Mouse (Mus musculus): ENCODE measurements at regions not wholly inside any gene's neighbourhood (a gene's known extent, or its start where the extent isn't known, plus 50 kb on each side); places are given as distances from the start of the nearest gene placed in this dataset.

- DNase-seq (ENCODE audit: low spot score), result peak; percentile 16
Measured at GRCm38 (mm10) chr14:98538267-98538666, 368.7 kb upstream of the Dach1 start.

DNA sequence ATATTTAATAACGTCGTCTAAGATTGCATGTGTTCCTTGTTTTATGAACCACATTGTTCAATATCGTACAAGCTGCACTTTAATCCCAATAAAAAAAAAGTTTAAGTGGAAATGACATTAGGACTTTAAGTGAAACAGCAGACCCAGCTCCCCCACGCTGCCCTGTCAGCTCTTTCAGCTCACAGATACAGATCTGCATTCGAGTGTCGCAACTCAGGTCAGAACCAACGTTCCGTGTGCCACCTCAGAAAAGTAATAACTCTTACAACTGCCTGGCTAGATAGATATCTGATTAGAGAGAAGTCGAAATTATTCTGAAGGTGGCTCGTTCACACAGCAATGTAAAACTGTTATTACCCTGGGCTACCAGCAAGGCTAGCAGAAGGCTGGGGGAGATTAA, 364.0 kb upstream of the Dach1 start:
- no peak for DNase-seq (ENCODE audit: low spot score)

- no peak for DNase-seq (ENCODE audit: low spot score)
Measured at GRCm38 (mm10) chr14:98520966-98521365, 351.4 kb upstream of the Dach1 start.

DNA sequence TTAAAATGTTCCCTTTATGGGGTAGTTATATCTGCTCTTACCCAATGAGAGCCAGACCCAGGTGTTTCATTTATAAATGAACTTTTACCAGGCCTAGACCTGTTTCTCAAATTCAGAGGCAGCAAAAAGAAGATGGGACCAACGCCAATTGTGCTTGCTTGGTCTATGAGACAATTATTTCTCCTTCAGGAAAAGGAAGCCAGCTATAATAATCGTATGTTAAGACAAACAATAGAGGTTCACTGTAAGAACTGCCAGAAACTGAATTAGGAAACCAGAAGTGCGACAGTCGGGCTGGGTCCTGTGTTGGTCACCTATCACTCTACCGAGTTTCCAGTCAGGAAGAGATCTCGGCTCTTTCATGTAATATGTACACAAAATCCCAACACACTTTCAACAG, 335.8 kb upstream of the Dach1 start:
- DNase-seq (ENCODE audit: low spot score), result no peak

GRCm38 (mm10) chr14:98477416-98477815, 307.9 kb upstream of the Dach1 start:
- no peak for DNase-seq (ENCODE audit: low spot score)

DNA sequence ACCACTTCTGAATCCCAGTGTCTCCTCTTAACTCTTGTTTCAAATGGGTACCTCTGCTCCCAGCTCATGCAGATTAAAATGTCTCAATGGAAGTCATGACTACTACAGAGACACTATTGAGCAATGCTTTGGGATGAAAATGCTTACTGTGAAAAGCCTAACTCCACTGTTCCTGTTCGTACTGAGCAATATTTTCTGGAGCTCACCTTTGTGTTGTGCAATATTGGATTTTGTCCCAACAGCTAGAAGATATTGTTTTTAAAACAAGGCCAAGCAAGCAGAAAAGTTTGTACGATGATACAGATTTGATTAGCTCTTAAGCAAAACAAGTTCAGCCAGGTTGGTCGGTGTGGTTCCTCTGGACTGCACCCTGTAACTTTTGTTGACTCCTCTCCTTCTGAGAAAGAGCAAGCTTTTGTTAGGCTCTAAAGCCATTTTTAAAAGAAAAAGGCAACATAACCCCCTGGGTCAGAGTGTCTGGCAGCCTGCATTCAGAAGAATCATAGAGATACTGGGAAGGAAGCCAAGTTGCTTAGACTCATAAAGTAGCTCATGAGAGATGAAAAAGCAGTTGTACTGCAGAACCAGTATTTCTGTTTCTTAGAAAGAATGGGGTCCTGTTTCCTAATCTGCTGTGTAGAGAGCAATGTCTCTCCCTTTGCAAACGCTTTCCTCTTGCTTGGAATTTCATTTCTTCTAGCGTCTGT, 302.4 kb upstream of the Dach1 start:
- no peak for DNase-seq (ENCODE audit: low spot score)

- DNase-seq (ENCODE audit: low spot score), result no peak
Measured at GRCm38 (mm10) chr14:98454461-98454860, 284.9 kb upstream of the Dach1 start.

DNA sequence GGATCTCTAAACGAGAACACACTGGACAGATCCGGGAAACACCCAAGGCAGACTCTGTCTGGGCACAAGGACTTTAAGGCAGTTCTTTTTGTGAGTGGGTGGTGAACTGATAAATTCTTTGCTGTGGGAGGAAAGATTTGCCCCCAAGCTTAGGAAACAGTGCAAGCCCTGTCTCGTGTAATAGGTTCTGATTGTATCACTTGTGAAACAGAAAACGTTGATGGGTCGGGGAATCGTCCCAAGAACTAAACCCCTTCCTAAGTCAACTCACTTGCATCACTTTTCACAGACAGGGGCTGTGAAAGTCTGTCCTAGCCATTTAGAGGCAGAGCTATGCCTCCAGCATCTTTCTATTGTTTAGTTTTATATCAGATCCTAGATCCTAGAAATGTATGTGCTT, 282.6 kb upstream of the Dach1 start:
- DNase-seq (ENCODE audit: low spot score), result no peak

DNA sequence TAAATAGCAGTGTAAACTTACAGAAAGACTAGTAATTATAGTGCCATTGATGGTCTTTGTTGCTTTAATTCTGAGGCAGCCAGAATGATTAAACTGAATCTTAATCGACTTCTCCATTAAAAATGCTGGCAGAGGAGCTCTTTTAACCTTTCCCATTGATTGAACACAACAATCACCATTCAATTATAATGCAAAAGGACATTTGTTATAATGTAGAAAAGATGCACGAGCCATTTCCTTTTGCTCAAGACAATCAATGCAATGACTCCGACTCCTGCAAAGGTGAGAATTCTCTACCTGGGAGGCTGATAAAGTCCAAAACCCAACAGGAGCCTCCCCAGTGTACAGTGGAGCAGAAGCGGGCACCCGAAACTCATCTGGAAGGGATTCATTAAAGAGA, 280.0 kb upstream of the Dach1 start:
- DNase-seq (ENCODE audit: low spot score), result no peak

DNA sequence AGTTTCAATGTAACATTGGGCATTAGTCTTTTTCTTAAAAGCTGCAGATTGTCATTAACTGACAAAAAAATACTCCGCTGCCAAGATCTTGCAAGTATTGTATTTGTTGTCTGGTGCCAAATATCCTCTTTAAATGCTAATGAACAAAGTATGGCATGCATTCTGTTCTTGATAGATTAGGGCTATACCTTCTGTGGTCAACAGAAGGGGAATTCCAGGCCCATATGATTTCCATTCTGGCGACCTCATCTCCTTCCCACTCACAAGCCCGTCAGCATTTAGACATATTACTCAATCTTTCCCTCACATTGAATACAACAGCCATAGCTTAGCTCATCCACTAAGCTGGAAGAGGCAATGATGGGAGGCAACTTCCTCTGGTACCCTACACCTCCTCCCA, 272.8 kb upstream of the Dach1 start:
- no peak for DNase-seq (ENCODE audit: low spot score)

GRCm38 (mm10) chr14:98441954-98442353, 272.4 kb upstream of the Dach1 start:
- DNase-seq (ENCODE audit: low spot score), result no peak

DNA sequence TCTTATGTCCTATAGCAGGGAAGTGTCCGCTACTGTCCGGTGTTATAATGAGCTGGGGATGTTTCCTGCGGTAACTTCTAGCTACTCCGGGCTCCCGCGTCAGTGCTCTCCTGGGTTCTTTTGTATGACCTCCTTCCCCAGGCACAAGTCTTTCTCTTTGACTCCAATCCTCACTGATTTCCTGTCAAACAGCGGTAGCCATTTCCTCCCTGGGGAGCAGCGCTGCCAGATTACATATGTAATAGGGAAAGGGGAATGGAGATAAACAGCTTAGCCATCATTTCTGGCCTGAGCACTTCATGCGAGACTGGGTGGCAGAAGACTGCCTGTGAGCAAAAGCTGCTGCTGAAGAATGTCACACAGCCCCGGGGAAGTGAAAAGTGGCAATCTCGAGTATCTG, 262.4 kb upstream of the Dach1 start:
- DNase-seq (ENCODE audit: low spot score), result peak; percentile 21

DNA sequence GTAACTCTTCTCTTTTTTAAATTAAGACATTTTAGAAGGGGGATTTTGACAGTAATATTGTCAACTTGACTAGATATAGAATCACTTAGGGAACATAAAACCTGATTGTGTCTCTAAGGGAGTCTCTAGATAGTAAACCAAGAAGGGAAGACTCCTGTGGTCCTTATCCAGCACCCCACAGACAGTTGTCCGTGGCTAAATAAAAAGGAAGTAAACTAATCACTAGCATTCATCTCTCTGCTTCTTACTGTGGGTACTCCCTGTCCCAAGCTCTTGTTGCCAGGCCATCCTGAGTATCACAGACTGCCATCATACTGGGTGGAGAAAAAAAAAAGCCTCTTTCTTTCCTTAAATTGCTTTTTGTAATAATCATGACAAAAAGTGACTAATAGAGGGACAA, 248.2 kb upstream of the Dach1 start:
- DNase-seq (ENCODE audit: low spot score), result no peak

DNA sequence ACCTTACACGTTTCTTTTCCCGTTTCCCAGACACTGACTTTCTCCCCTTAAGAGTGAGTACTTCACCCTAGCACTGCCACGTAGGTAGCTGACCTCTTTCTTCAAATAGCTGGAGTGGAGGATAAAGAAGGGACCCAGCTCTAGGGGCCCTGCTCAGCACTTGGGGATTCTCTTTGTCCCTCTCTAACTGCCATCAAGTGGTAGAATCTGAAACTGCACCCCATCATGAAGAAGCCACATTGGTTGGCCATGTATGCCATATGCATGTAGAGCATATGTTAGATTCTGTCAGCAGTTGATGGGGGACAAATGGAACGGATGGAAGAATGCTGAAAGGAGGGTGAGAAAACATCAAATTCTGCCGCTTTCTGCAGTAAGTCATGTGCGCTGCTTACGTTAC, 244.6 kb upstream of the Dach1 start:
- peak; percentile 59 for DNase-seq (ENCODE audit: low spot score)

GRCm38 (mm10) chr14:98405936-98406635, 236.5 kb upstream of the Dach1 start:
- no peak for DNase-seq (ENCODE audit: low spot score)

DNA sequence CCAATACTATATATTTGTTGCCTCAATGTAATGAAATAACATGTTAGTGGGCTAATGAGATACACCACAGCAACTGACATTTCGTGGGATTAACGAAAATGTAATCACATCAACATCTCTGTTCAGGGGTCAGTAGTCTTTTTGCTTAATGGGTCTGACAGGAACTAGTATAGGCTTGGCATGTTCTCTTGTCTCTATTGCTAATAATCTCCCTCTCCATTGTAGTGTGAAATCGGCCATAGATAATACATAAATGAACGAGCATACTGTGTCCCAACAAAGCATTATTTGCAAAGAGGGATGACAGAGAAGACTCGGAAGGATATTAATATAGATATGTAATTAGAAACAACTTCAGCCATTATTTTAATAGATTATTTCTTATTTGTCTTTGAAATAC, 234.5 kb upstream of the Dach1 start:
- no peak for DNase-seq (ENCODE audit: low spot score)

DNA sequence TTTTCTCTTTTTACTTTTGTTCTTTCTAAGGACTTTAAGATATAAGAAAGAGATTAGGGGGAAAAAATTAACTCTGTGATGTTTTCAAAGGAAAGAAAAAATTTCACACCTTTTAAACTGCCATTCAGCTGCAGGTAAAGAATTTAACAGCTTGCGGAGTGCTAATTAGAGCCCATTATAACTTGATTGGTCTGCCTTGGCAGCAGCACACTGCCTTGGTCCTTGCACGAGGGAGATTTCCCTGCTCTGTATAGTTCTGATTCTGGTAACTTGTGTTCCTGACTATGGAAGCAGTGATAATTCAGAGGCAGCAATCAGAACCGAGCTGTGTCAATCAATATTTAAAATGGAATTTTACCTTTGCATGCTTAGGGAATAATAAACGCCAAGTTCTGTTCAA, 218.3 kb upstream of the Dach1 start:
- no peak for DNase-seq (ENCODE audit: low spot score)
